Mouse (Mus musculus): ENCODE measurements around the gene Pafah2. TPM values are rescaled to one million over a fixed set of nuclear protein-coding genes. Genes with fewer than 3 reads are reported as not detected.

The Pafah2 gene
- polyA plus RNA-seq, 1 experiment from 2014 or later, result 8.8 TPM

GRCm38 (mm10) chr4:134387268-134387667 lies 8.9 kb upstream of the Pafah2 start:
- H3K9ac ChIP-seq (ENCODE audit: low read depth, low read length), result no peak overlapping the region
- H3K27me3 ChIP-seq (ENCODE audit: control insufficient read depth, insufficient read depth, low read depth, low read length), result no peaks in the 10 kb centered on the region
- H3K9me3 ChIP-seq (replicated peaks; ENCODE audit: control insufficient read depth, low read length, poor library complexity, severe bottlenecking), result no peaks in the 10 kb centered on the region
- no peak overlapping the region for H3K27ac ChIP-seq (ENCODE audit: low read length)
- H3K4me3 ChIP-seq (ENCODE audit: low read depth, low read length), result no peak overlapping the region
- H3K36me3 ChIP-seq (ENCODE audit: control insufficient read depth, insufficient read depth, low read length), result no peaks in the 10 kb centered on the region
- 80% methylated on average over 6 of the region's 6 CpGs for WGBS
- no peak overlapping the region for H3K4me2 ChIP-seq (ENCODE audit: low read length)
- no peak for ATAC-seq
- H3K4me1 ChIP-seq (ENCODE audit: control insufficient read depth, insufficient read depth, low read length), result no peaks in the 10 kb centered on the region

DNA sequence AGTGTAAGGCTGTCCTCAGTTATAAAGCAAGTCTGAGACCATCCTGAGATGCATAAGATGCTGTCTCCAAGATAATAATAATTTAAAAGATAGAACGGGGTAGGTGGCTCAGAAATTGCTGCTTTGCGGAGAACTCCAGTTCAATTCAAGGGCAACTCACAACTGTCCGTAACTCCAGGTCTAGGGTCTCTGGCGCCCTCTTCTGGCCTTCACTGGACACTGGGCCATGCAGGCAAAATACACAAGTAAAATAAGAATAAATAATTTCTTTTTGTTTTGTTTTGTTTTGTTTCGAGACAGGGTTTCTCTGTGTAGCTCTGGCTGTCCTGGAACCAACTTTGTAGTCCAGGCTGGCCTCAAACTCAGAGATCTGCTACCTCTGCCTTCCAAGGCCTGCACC lies 7.7 kb upstream of the Pafah2 start:
- Histone ChIP-seq H3K27me3 (ENCODE audit: control insufficient read depth, insufficient read depth, low read depth, low read length) (no peaks in the 10 kb centered on the region), H3K27ac (ENCODE audit: low read length) (no peak overlapping the region), H3K4me2 (ENCODE audit: low read length) (no peak overlapping the region), H3K4me3 (ENCODE audit: low read depth, low read length) (no peak overlapping the region), H3K36me3 (ENCODE audit: control insufficient read depth, insufficient read depth, low read length) (no peaks in the 10 kb centered on the region), H3K9ac (ENCODE audit: low read depth, low read length) (no peak overlapping the region), H3K4me1 (ENCODE audit: control insufficient read depth, insufficient read depth, low read length) (no peaks in the 10 kb centered on the region), H3K9me3 (replicated peaks; ENCODE audit: control insufficient read depth, low read length, poor library complexity, severe bottlenecking) (no peaks in the 10 kb centered on the region)
- 13% methylated on average over 5 of the region's 5 CpGs for WGBS
- ATAC-seq, result no peak

- H3K4me2 ChIP-seq (ENCODE audit: low read length), result no peak overlapping the region
- H3K27me3 ChIP-seq (ENCODE audit: control insufficient read depth, insufficient read depth, low read depth, low read length), result no peaks in the 10 kb centered on the region
- H3K9me3 ChIP-seq (replicated peaks; ENCODE audit: control insufficient read depth, low read length, poor library complexity, severe bottlenecking), result no peaks in the 10 kb centered on the region
- H3K36me3 ChIP-seq (ENCODE audit: control insufficient read depth, insufficient read depth, low read length), result no peaks in the 10 kb centered on the region
- WGBS, result 84% methylated on average over 1 of the region's 1 CpGs
- no peak overlapping the region for H3K4me3 ChIP-seq (ENCODE audit: low read depth, low read length)
- H3K9ac ChIP-seq (ENCODE audit: low read depth, low read length), result no peak overlapping the region
- H3K27ac ChIP-seq (ENCODE audit: low read length), result no peak overlapping the region
- no peak for ATAC-seq
- no peaks in the 10 kb centered on the region; the same call in 1 of the 2 replicates for H3K4me1 ChIP-seq (ENCODE audit: control insufficient read depth, insufficient read depth, low read length)
These were observed 4.5 kb upstream of the Pafah2 start for GRCm38 (mm10) chr4:134391636-134392035.

DNA sequence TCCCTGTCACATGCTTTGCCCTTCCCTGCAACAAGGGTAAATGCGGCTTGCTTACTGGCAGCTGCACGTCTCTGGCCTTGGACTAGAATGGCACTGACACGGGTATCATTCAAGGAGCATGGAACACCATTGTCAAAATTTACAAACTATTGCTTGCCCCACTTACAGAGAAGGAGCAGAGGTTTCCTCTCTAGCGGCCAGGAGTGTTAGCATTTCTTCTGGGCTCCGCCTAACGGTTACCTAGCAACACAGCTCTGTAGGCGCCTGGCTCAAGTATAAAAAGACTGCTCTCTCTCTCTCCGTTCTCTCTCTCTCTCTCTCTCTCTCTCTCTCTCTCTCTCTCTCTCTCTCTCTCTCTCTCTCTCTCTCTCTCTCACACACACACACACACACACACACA lies 3.5 kb upstream of the Pafah2 start:
- Histone ChIP-seq H3K27me3 (ENCODE audit: control insufficient read depth, insufficient read depth, low read depth, low read length) (no peaks in the 10 kb centered on the region), H3K9me3 (replicated peaks; ENCODE audit: control insufficient read depth, low read length, poor library complexity, severe bottlenecking) (no peaks in the 10 kb centered on the region), H3K4me1 (ENCODE audit: control insufficient read depth, insufficient read depth, low read length) (peaks cover 5% of the 10 kb centered on the region), H3K27ac (ENCODE audit: low read length) (0 out of 2 replicates have a peak overlapping the region, but pooled peaks have one; percentile 43), H3K36me3 (ENCODE audit: control insufficient read depth, insufficient read depth, low read length) (no peaks in the 10 kb centered on the region), H3K4me3 (ENCODE audit: low read depth, low read length) (no peak overlapping the region), H3K9ac (ENCODE audit: low read depth, low read length) (no peak overlapping the region), H3K4me2 (ENCODE audit: low read length) (peak overlapping the region; percentile 13; the same call in 1 of the 2 replicates)
- ATAC-seq, result no peak
- 5% methylated on average over 8 of the region's 8 CpGs for WGBS

DNA sequence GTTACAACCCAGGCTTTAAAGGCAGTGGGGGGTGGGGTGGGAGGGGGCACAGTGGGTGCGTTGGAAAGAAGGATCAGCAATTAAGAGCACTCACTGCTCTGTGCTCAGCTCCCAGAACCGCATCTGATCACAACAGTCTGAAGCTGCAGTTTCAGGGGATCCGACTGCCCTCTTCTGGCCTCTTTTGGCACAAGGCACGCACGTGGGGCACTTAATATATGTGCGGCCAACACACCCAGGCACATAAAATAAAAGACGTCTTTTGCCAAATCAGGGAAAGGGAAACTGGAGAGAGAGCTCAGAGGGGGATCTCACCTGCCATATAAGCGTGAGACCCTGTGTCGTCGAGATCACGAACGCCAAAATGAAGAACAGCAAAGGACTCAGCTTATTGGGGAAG lies 3.1 kb upstream of the Pafah2 start:
- WGBS, result 20% methylated on average over 12 of the region's 12 CpGs
- Histone ChIP-seq H3K36me3 (ENCODE audit: control insufficient read depth, insufficient read depth, low read length) (no peaks in the 10 kb centered on the region), H3K4me2 (ENCODE audit: low read length) (no peak overlapping the region), H3K4me3 (ENCODE audit: low read depth, low read length) (no peak overlapping the region), H3K4me1 (ENCODE audit: control insufficient read depth, insufficient read depth, low read length) (peaks cover 7% of the 10 kb centered on the region), H3K27ac (ENCODE audit: low read length) (no peak overlapping the region), H3K9ac (ENCODE audit: low read depth, low read length) (no peak overlapping the region), H3K27me3 (ENCODE audit: control insufficient read depth, insufficient read depth, low read depth, low read length) (no peaks in the 10 kb centered on the region), H3K9me3 (replicated peaks; ENCODE audit: control insufficient read depth, low read length, poor library complexity, severe bottlenecking) (no peaks in the 10 kb centered on the region)
- ATAC-seq, result no peak

DNA sequence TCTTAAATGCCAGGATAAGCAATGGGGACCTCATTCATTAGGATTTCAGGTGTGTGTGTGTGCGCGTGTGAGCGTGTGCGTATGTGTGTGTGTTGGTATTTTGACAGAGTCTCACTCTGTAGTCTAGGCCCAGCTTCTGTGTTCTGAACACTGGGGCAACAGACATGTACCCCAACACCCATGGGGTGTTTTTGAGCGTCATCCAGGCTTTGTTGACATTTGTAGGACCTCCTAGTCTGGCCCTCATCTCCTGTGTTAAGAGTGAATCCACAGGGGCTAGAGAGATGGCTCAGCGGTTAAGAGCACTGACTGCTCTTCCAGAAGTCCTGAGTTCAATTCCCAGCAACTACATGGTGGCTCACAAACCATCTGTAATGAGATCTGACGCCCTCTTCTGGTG lies 978 bp upstream of the Pafah2 start:
- peaks cover 13% of the 10 kb centered on the region for H3K4me1 ChIP-seq (ENCODE audit: control insufficient read depth, insufficient read depth, low read length)
- no peak for ATAC-seq
- H3K4me3 ChIP-seq (ENCODE audit: low read depth, low read length), result no peak overlapping the region
- no peak overlapping the region for H3K27ac ChIP-seq (ENCODE audit: low read length)
- no peak overlapping the region for H3K4me2 ChIP-seq (ENCODE audit: low read length)
- no peaks in the 10 kb centered on the region for H3K9me3 ChIP-seq (replicated peaks; ENCODE audit: control insufficient read depth, low read length, poor library complexity, severe bottlenecking)
- H3K36me3 ChIP-seq (ENCODE audit: control insufficient read depth, insufficient read depth, low read length), result no peaks in the 10 kb centered on the region
- H3K9ac ChIP-seq (ENCODE audit: low read depth, low read length), result no peak overlapping the region
- no peaks in the 10 kb centered on the region for H3K27me3 ChIP-seq (ENCODE audit: control insufficient read depth, insufficient read depth, low read depth, low read length)
- WGBS, result 87% methylated on average over 7 of the region's 7 CpGs

DNA sequence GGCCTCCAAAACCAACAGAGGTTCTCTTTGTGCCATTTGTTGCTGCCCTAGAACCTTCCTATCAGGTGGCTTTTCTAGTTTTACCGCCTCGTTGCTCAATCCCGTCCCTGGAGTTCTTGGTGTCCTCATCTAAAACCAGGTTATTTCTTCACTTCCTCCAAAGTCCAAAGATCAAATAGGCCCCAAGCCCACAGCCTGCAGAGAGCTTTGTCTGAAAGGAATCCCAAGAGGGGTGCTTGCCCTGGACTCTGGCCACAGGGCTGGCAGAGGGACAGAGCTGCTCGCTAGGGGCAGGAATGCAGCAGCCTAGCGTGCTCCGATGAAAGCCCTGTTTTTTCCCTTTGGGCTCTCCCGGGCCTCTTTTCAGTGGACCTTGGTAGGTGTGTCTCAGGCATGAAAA lies 1.0 kb downstream of the Pafah2 start:
- WGBS, result 27% methylated on average over 7 of the region's 7 CpGs
- Histone ChIP-seq H3K4me2 (ENCODE audit: low read length) (peak overlapping the region; percentile 93), H3K27ac (ENCODE audit: low read length) (peak overlapping the region; percentile 67), H3K9ac (ENCODE audit: low read depth, low read length) (peak overlapping the region; percentile 21; the same call in 1 of the 2 replicates), H3K36me3 (ENCODE audit: control insufficient read depth, insufficient read depth, low read length) (no peaks in the 10 kb centered on the region), H3K9me3 (replicated peaks; ENCODE audit: control insufficient read depth, low read length, poor library complexity, severe bottlenecking) (no peaks in the 10 kb centered on the region), H3K4me1 (ENCODE audit: control insufficient read depth, insufficient read depth, low read length) (peaks cover 25% of the 10 kb centered on the region), H3K4me3 (ENCODE audit: low read depth, low read length) (no peak overlapping the region), H3K27me3 (ENCODE audit: control insufficient read depth, insufficient read depth, low read depth, low read length) (no peaks in the 10 kb centered on the region)
- ATAC-seq, result no peak

DNA sequence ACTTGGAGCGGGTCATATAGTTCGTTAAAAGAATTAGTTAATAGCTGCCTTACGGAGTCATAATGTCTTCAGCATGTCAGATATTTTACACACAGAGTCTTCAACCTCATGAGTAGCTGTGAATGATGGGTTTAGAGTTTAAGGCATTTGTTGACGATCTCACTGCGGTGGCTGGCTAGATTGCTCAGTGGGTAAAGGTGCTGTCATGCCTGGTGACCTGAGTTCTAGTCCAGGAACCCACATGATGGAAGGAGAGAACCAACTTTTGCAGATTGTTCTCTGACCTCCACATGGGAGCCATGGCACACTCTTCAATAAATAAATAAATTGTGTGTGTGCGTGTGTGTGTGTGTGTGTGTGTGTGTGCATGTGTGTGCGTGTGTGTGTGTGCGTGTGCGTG lies 1.6 kb downstream of the Pafah2 start:
- Histone ChIP-seq H3K9me3 (replicated peaks; ENCODE audit: control insufficient read depth, low read length, poor library complexity, severe bottlenecking) (no peaks in the 10 kb centered on the region), H3K27ac (ENCODE audit: low read length) (no peak overlapping the region; the same call in 1 of the 2 replicates), H3K27me3 (ENCODE audit: control insufficient read depth, insufficient read depth, low read depth, low read length) (no peaks in the 10 kb centered on the region), H3K4me2 (ENCODE audit: low read length) (no peak overlapping the region), H3K4me3 (ENCODE audit: low read depth, low read length) (no peak overlapping the region), H3K9ac (ENCODE audit: low read depth, low read length) (no peak overlapping the region), H3K4me1 (ENCODE audit: control insufficient read depth, insufficient read depth, low read length) (peaks cover 29% of the 10 kb centered on the region), H3K36me3 (ENCODE audit: control insufficient read depth, insufficient read depth, low read length) (no peaks in the 10 kb centered on the region)
- no peak for ATAC-seq
- WGBS, result 95% methylated on average over 9 of the region's 9 CpGs

- peaks cover 31% of the 10 kb centered on the region for H3K4me1 ChIP-seq (ENCODE audit: control insufficient read depth, insufficient read depth, low read length)
- no peaks in the 10 kb centered on the region for H3K9me3 ChIP-seq (replicated peaks; ENCODE audit: control insufficient read depth, low read length, poor library complexity, severe bottlenecking)
- peak overlapping the region; percentile 22 for H3K4me3 ChIP-seq (ENCODE audit: low read depth, low read length)
- ATAC-seq, result no peak
- 16% methylated on average over 5 of the region's 5 CpGs for WGBS
- no peaks in the 10 kb centered on the region for H3K36me3 ChIP-seq (ENCODE audit: control insufficient read depth, insufficient read depth, low read length)
- peak overlapping the region; percentile 44 for H3K9ac ChIP-seq (ENCODE audit: low read depth, low read length)
- peak overlapping the region; percentile 87 for H3K27ac ChIP-seq (ENCODE audit: low read length)
- no peaks in the 10 kb centered on the region for H3K27me3 ChIP-seq (ENCODE audit: control insufficient read depth, insufficient read depth, low read depth, low read length)
- H3K4me2 ChIP-seq (ENCODE audit: low read length), result peak overlapping the region; percentile 77
These were observed 4.1 kb downstream of the Pafah2 start for GRCm38 (mm10) chr4:134400206-134400605.
